Mouse (Mus musculus): ENCODE measurements around the gene Map4k1.

The Map4k1 gene

GRCm38 (mm10) chr7:29026195-29026594 lies 44.3 kb downstream of the Map4k1 start:
- DNase-seq (ENCODE audit: low spot score), result no peak

DNA sequence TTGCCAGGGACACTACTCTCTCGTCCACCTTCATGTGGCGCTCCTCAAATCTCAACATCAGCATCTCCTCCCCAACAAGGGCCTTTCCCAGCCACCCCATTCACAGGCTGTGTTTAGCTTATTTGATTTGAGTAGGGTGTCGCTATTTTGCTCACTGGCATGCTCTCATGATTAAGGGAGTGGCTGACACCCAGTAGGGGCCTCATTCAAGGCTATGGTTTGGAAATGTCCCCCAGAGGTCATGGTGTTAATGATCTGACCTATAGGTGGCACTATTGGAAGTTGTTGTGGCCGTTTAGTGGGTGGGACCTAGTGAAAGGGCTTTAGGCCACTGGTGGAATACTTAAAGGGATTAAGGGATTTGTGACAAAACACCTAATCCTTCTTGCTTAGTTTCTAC lies 45.0 kb downstream of the Map4k1 start:
- no peak for DNase-seq (ENCODE audit: low spot score)

DNA sequence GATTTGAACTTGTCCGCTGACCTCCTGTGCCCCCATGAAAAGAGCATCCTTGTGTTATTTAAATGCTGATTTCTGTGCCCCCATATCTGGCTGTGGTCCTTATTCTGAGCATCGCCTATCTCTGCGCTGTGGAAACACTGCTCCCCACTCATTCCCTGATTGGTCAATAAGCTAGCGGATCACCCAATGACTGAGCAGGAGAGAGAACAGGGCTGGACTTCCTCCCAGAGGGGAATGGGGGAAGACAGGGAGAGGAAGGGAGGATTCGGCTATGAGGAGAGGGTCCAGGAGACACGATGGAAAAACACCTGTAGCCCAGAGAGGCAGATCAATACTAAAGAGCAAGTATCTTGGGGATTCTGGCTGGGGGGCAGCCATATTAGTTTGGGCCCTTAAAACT lies 46.9 kb downstream of the Map4k1 start:
- no peak for DNase-seq (ENCODE audit: low spot score)

DNA sequence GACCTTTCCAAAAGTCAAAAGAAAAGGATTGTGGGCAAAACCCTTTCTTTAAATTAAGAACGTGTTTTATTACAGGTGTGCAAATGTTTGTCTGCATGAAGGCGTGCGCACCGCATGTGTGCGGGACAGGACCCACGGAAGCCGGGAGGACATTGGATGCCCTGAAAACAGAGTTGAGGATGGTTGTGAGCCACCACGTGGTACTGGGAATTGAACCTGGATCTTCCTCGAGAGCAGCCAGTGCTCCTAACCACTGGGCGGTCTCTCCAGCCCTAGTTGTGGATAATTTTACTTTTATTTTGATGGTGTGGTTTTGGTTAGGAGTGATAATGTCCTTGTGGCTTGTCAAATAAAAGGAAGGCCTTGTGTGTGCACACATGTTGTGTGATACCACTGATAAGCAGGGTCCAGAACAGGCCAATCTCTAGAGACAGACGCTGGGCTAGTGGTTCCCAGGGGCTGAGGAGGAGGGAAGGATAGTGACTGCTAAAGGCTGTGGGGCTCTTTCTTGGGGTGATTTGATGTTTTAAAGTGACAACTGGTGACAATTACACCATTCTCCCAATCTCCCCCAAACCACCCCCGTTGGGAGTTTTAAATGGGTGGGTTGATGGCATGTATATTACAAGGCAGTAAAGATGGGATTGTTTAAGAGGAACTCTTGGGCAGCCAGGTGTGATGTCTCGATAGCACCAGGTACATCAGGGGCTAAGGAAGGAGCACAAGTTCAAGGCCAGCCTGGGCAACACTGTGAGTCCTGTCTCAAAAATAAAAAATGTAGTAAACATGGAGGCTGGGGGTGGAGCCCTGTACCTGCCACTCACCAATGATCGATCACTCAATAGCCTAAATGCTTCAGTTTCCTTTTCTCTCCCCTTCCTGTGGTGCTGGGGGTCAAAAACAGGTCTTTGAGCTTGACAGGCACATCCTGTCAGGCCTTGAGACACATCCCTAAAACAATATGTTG lies 48.1 kb downstream of the Map4k1 start:
- DNase-seq (ENCODE audit: low spot score), result no peak

DNA sequence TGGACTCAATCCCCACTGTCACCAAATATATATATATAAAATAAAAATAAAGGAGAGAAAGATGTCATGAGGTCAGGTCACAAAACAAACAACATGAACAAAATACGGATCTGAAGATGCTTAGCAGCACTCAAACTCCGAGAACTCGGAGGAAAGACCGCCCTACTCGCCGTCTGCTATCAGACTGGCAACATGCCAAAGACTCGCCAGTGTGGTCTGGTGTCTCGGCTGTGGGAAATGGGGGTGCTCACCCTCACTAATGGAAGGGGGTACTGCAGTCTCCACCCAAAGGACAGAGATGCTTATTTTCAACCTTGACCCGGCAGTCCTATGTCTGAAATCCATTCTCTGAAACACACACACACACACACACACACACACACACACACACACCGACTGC lies 49.8 kb downstream of the Map4k1 start:
- DNase-seq (ENCODE audit: low spot score), result no peak

GRCm38 (mm10) chr7:29032685-29033084 lies 50.8 kb downstream of the Map4k1 start:
- no peak for DNase-seq (ENCODE audit: low spot score)

DNA sequence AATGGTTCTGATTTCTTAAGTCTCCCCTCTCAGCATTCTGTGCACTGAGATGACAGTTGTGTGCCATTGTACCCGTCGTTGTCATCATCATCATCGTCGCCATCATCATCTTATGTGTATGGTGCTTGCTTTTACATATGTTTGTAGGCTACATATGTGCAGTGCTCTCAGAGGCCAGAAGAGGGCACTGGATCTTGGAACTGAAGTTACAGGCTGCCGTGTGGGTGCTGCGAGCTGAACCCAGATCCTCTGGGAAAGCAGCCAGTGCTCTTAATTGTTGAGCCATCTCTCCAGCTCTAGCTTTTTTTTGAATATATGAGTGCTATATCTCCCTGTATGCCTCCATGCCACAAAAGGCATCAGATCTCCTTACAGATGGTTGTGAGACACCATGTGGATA lies 55.4 kb downstream of the Map4k1 start:
- no peak for DNase-seq (ENCODE audit: low spot score)

- peak; percentile 92 for DNase-seq (ENCODE audit: low spot score)
Observed at GRCm38 (mm10) chr7:29039604-29039984, 57.7 kb downstream of the Map4k1 start.

- DNase-seq (ENCODE audit: low spot score), result peak; percentile 51
Observed at GRCm38 (mm10) chr7:29039985-29040661, 58.3 kb downstream of the Map4k1 start.

DNA sequence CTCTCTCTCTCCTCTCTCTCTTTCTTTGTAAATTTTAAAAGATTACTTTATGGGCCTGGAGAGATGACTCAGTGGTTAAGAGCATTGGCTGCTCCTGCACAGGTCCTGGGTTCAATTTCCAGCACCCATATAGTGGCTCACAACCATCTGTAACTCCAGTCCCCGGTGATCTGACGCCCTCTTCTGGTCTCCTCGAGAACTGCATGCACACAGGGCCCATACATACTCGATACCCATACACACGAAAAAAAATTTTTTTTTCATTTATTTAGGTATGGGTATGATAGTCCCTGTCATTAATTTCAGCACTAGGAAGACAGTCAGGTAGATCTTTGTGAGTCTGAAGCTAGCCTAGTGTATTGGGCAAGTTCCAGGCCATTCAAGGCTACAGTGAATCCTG lies 59.3 kb downstream of the Map4k1 start:
- DNase-seq (ENCODE audit: low spot score), result no peak

DNA sequence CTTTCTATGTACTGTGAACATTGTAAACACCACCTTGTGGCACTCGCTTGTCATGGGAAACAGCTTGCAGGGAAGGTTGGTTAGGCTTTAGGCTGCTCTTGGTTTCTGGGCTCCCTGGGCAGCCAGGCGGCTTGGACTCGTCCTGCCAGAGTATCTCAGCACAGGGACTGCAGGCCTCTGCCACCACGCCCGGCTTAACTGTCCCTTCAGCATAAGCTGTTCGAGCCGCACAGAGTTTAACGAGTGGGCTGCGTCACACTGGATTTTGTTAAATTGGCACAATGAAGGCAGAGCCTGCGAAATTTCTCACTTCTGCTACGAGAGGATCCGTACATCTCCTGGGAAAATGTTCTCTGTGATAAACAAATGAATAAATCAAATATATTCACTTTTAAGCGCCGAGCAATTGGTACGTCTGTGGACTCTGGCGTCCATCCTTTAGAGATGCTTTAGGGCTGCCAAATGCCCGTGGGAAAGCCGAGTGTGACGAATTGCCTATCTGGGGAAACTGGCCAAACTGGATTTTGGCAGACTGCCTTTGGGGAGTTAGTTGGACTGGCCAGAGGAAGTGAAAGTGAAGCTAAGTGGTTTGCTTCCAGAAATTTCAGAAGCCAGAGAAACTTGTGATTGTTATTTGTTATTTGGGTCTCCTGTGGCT lies 61.3 kb downstream of the Map4k1 start:
- DNase-seq (ENCODE audit: low spot score), result peak; percentile 58

GRCm38 (mm10) chr7:29043674-29044057 lies 61.8 kb downstream of the Map4k1 start:
- DNase-seq (ENCODE audit: low spot score), result no peak

DNA sequence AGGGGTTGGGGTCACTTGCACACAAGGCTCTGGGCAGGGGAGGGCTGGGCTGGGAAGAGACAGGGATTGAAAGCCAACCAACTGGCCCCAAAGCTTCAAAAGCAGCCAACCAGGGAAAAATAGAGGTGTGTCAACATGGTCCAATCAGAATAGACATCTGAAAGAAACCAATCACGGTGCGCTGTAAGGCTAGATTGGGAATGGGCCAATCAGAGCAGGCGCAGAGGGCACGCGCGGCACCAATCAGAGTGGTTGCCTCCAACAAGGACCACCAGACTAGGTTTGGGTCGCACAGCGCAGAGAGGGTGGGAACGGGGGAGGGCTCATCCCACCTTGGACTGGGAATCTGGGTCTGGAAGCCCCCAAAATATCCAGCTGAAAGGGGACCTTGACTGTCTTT lies 62.5 kb downstream of the Map4k1 start:
- no peak for DNase-seq (ENCODE audit: low spot score)

GRCm38 (mm10) chr7:29046533-29046932 lies 64.7 kb downstream of the Map4k1 start:
- no peak for DNase-seq (ENCODE audit: low spot score)

- no peak for DNase-seq (ENCODE audit: low spot score)
Observed at GRCm38 (mm10) chr7:29048070-29048469, 66.2 kb downstream of the Map4k1 start.

DNA sequence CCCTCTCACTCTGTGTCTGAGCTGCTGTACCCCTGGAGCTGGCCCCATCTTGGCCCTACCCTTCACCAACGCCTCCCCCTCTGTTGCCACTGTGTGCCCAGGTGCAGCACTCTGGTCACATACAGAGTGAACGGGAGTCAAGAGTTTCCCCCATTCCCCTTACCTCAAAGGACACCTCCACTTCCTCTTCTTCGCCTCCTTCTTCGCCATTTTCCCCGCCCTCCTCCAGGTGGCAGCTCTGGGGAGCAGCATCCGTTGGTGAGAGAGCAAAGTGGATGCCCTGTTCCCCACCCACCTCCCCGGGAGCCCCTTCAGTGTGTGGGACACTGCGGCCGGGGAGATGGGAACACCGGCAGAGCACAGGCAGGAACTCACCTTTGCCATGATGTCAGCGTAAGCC lies 66.8 kb downstream of the Map4k1 start:
- DNase-seq (ENCODE audit: low spot score), result no peak

DNA sequence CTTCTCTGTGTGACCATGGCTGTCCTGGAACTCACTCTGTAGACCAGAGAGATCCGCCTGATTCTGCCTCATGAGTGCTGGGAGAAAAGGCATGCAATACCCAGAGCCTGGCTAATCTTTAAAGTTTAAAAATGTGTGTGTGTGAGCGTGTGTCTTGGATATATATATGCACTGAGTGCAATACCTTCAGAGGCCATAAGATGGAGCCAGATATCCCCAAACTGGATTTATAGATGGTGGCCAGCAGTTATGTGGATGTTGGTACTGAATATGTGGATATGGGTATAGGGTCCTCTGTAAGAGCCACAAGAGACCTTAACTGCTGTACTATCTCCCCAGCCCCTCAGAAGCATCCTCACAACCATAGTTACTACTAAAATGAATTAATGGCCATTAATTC lies 68.9 kb downstream of the Map4k1 start:
- DNase-seq (ENCODE audit: low spot score), result peak; percentile 25

- DNase-seq (ENCODE audit: low spot score), result no peak
Observed at GRCm38 (mm10) chr7:29052821-29053220, 71.0 kb downstream of the Map4k1 start.
